Mouse (Mus musculus): ENCODE data around the gene Tceal5. TPM values are rescaled to one million over a fixed set of nuclear protein-coding genes. Genes with fewer than 3 reads are reported as not detected.

Gene Tceal5
- polyA plus RNA-seq, 1 experiment from 2014 or later = 5.6 TPM

Small RNA genes within 50 kb of the gene (microRNA-seq; reads per million reads assigned to microRNA genes)
- gene Mir6383 = not detected

Other genes starting within 250 kb of the Tceal5 start
- gene Arxes2, start 210.1 kb downstream of the Tceal5 start, polyA plus RNA-seq (2016; fragmentation: Nextera tagmentation; extraction: Ambion mirVana) = 89.6 and 91.8 TPM in 2 replicates
- gene Arxes1, start 170.5 kb downstream of the Tceal5 start, polyA plus RNA-seq (2016; fragmentation: Nextera tagmentation; extraction: Ambion mirVana) = 36.0 and 40.5 TPM in 2 replicates
- 249 and 257 TPM in 2 replicates for gene Bex2, start 135.6 kb downstream of the Tceal5 start, polyA plus RNA-seq (2016; fragmentation: Nextera tagmentation; extraction: Ambion mirVana)
- gene Nxf3, start 118.6 kb downstream of the Tceal5 start, polyA plus RNA-seq (2016; fragmentation: Nextera tagmentation; extraction: Ambion mirVana) = not detected in 2 replicates
- 96.6 and 96.9 TPM in 2 replicates for gene Bex4, start 64.9 kb downstream of the Tceal5 start, polyA plus RNA-seq (2016; fragmentation: Nextera tagmentation; extraction: Ambion mirVana)
- 209 and 213 TPM in 2 replicates for gene Tceal8, start 31.5 kb downstream of the Tceal5 start, polyA plus RNA-seq (2016; fragmentation: Nextera tagmentation; extraction: Ambion mirVana)
- gene Tceal7, start 10.9 kb upstream of the Tceal5 start, polyA plus RNA-seq (2016; fragmentation: Nextera tagmentation; extraction: Ambion mirVana) = 0.58 and 0.82 TPM in 2 replicates
- 135 and 145 TPM in 2 replicates for gene Bex1, start 11.6 kb upstream of the Tceal5 start, polyA plus RNA-seq (2016; fragmentation: Nextera tagmentation; extraction: Ambion mirVana)
- 471 and 531 TPM in 2 replicates for gene Tceal9, start 41.2 kb upstream of the Tceal5 start, polyA plus RNA-seq (2016; fragmentation: Nextera tagmentation; extraction: Ambion mirVana)
- 691 TPM in 2 replicates for gene Bex3, start 66.4 kb upstream of the Tceal5 start, polyA plus RNA-seq (2016; fragmentation: Nextera tagmentation; extraction: Ambion mirVana)